Mouse (Mus musculus) kidney, embryonic 16.5 days (tissue): ENCODE results near the gene Odf3l2. TPM values are rescaled to one million over a fixed set of nuclear protein-coding genes. Genes with fewer than 3 reads are reported as not detected.

ENCODE experiments used
- ATAC-seq: fragments of 200-750 bp; cut with Nextera tagmentation; 2 replicates; pipeline ENCODE4 v1.8.0; 2017; ENCODE audit warnings: moderate TSS enrichment; ENCODE audit not compliant: low FRiP score, low TSS enrichment
- H3K27ac ChIP-seq: fragments of 300-500 bp; sonication (generic); 2 replicates; pipeline ENCODE4 v1.5.1; 2014; ENCODE audit warnings: low read length
- H3K27me3 ChIP-seq: fragments of 300-500 bp; sonication (generic); 2 replicates; pipeline ENCODE4 v1.6.1; 2014; ENCODE audit warnings: low read length, control low read depth, mixed read lengths; ENCODE audit not compliant: insufficient read depth
- H3K36me3 ChIP-seq: fragments of 300-500 bp; sonication (generic); 2 replicates; pipeline ENCODE4 v1.6.1; 2014; ENCODE audit warnings: low read length, control low read depth, mixed read lengths; ENCODE audit not compliant: insufficient read depth
- H3K4me1 ChIP-seq: fragments of 300-500 bp; sonication (generic); 2 replicates; pipeline ENCODE4 v1.6.1; 2014; ENCODE audit warnings: low read length, control low read depth, mixed read lengths; ENCODE audit not compliant: insufficient read depth
- H3K4me2 ChIP-seq: fragments of 300-500 bp; sonication (generic); replicated peaks from 2 replicates; pipeline ENCODE4 v1.6.1; 2014; ENCODE audit warnings: low read depth, low read length
- H3K4me3 ChIP-seq: fragments of 300-500 bp; sonication (generic); 2 replicates; pipeline ENCODE4 v1.5.1; 2014; ENCODE audit warnings: mild to moderate bottlenecking, low read length
- H3K9ac ChIP-seq: fragments of 300-500 bp; sonication (generic); replicated peaks from 2 replicates; pipeline ENCODE4 v1.6.1; 2014; ENCODE audit warnings: low read length
- H3K9me3 ChIP-seq: fragments of 300-500 bp; sonication (generic); 2 replicates; pipeline ENCODE4 v1.6.1; 2016; ENCODE audit warnings: low read length, control low read depth
- WGBS: fragments of 180-500 bp; shearing (Covaris S2); extraction: QIAGEN DNeasy Blood & Tissue Kit; methylation state at CpG from one replicate; pipeline ENCODE4 v1.1.7; 2014; 5-methylcytosine and 5-hydroxymethylcytosine counted together
- polyA plus RNA-seq: library from polyadenylated mRNA; unstranded; fragments of >200 nt; fragmentation: Nextera tagmentation; extraction: Ambion mirVana; gene quantifications from 2 replicates; pipeline ENCODE4 v1.2.1, GENCODE M21; 2015

The Odf3l2 gene
- polyA plus RNA-seq, result not detected in 2 replicates

DNA sequence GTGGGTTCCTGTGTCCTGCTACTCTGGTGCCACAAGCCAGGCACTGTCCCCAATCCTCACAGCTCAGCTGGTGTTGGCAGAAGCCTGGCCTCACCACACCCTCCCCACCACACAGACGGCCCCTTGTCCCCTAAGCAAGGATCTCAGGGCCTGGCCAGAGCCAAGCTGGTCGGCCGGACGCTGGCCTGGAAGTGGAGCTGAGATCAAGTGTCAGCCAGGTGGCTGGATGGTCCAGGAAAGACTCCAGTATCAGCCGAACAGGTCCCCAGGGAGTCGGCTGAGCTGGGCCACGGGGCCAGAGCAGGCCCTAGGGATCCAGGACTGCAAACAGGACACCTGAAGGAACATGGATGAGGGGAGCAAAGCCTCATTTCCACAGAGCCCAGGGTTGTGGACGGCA is at the start of gene Odf3l2:
TSS of gene Odf3l2 (minus strand) at position 28 of the 400 bp plus-strand sequence.
- H3K4me1 ChIP-seq, result no peaks in the 10 kb centered on the region
- no peaks in the 10 kb centered on the region for H3K9me3 ChIP-seq
- no peak within 1 kb of the TSS for H3K4me2 ChIP-seq
- no peak within 1 kb of the TSS for H3K4me3 ChIP-seq
- no peak for ATAC-seq
- H3K27ac ChIP-seq, result no peak within 1 kb of the TSS
- no peaks in the 10 kb centered on the region for H3K27me3 ChIP-seq
- no peaks in the 10 kb centered on the region for H3K36me3 ChIP-seq
- WGBS, result 55% methylated on average over 8 of the region's 8 CpGs
- H3K9ac ChIP-seq, result no peak within 1 kb of the TSS

DNA sequence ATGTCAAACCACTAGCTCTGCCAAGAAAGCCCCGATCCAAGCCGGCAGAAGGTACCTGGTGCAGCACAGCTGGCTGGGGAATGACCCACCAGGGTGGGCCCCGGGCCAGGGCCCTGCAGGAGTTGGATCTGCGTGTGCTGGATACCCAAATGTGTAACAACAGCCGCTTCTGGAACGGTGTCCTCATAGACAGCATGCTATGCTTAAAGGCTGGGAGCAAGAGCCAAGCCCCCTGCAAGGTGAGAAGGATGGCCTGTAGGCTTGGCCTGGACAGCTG is 48.8 kb upstream of the Odf3l2 start:
- Histone ChIP-seq H3K27me3 (no peaks in the 10 kb centered on the region), H3K27ac (no peak overlapping the region), H3K9ac (no peak overlapping the region), H3K4me2 (no peak overlapping the region), H3K4me3 (no peak overlapping the region), H3K9me3 (peaks cover 6% of the 10 kb centered on the region; the same call in 1 of the 2 replicates), H3K36me3 (peaks cover 1% of the 10 kb centered on the region), H3K4me1 (peaks cover 12% of the 10 kb centered on the region; the same call in 1 of the 2 replicates)
- WGBS, result 85% methylated on average over 6 of the region's 6 CpGs
- no peak for ATAC-seq

DNA sequence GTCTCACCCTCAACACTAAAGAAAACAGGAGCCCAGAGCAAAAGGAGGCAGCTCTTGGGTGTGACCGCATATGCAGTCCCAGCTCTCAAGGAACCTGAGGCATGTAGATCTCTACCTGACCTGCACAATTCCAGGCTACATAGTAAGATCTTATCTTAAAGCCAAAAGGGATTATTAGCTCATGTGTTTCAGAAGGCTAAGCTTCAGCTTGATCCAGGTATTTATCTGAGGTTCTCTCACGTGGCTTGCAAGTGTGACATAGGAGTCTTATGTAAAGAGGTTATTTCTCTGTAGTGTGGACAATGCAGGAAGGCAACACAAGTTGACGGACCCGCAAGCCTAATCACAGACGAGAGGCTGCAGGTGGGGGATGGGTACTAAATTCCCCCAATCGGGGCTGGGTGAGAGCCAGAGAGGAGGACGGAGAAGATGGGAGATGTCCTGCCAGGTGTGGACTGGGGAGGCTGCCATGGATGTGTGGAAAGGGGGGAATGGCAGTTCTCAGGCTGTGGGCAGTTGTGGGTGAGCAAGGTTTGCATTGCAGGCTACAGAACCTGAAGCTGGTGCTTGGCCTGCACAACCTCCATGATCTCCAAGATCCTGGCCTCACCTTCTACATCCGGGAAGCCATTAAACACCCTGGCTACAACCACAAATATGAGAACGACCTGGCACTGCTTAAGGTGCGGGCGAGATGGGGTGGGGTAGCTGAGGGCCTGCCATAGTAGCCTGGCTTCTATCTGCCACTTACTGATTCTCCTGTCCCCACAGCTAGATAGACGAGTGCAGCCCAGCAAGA is 48.2 kb upstream of the Odf3l2 start:
- no peak overlapping the region for H3K9ac ChIP-seq
- WGBS, result 73% methylated on average over 12 of the region's 12 CpGs
- no peak overlapping the region for H3K4me2 ChIP-seq
- no peak overlapping the region for H3K4me3 ChIP-seq
- peaks cover 6% of the 10 kb centered on the region; the same call in 1 of the 2 replicates for H3K9me3 ChIP-seq
- no peaks in the 10 kb centered on the region for H3K27me3 ChIP-seq
- peaks cover 7% of the 10 kb centered on the region for H3K36me3 ChIP-seq
- no peak for ATAC-seq
- H3K4me1 ChIP-seq, result peaks cover 12% of the 10 kb centered on the region; the same call in 1 of the 2 replicates
- H3K27ac ChIP-seq, result no peak overlapping the region

DNA sequence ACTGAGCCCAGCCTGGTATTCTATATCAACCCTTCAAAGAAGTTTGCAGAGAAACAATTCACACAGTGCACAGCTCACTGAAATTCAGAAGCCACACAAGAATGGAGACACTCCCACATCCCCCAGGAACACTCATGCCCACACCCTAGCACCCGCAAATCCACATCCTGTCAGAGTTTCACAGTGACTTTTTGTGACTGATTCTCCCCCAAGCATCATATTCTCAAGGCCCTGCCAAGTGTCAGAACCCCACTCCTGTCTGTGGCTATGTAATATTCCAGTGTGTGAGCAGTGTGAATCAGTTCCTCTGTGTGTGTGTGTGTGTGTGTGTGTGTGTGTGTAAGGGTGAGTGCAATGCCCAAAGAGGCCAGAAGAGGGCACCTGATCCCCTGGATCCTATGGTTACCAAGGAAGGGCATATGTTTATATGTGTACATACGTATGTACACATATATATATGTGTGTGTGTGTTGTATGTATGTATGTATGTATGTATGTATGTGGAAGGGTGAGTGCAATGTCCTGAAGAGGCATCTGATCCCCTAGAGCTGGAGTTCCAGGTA is 46.5 kb upstream of the Odf3l2 start:
- Histone ChIP-seq H3K9ac (no peak overlapping the region), H3K9me3 (peaks cover 6% of the 10 kb centered on the region; the same call in 1 of the 2 replicates), H3K4me3 (no peak overlapping the region), H3K4me1 (peaks cover 12% of the 10 kb centered on the region; the same call in 1 of the 2 replicates), H3K36me3 (peaks cover 23% of the 10 kb centered on the region), H3K4me2 (no peak overlapping the region), H3K27ac (no peak overlapping the region), H3K27me3 (no peaks in the 10 kb centered on the region)
- WGBS, result 95% methylated on average over 2 of the region's 2 CpGs
- ATAC-seq, result no peak

DNA sequence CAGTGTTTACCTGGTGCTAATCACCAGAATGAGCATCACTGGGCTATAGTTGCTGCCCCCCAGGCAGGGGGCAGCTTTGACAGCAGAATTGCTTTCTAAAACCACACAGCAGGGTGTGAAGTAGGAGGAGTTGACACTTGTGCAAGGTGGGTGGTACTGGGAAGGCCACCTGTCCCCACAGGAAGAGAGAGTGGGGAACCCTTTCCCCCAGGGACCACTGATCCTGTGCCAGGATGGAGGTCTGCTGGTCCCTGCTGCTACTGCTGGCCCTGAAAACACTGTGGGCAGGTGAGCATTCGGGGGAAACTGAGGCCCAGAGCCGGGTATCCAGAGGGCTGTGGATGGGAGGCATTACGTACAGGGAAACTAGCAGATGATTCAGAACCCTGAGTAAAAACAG is 43.6 kb upstream of the Odf3l2 start:
- ATAC-seq, result no peak
- H3K27ac ChIP-seq, result no peak overlapping the region
- H3K4me3 ChIP-seq, result no peak overlapping the region
- H3K27me3 ChIP-seq, result no peaks in the 10 kb centered on the region
- H3K4me2 ChIP-seq, result no peak overlapping the region
- peaks cover 2% of the 10 kb centered on the region for H3K4me1 ChIP-seq
- H3K9me3 ChIP-seq, result peaks cover 6% of the 10 kb centered on the region; the same call in 1 of the 2 replicates
- H3K36me3 ChIP-seq, result peaks cover 52% of the 10 kb centered on the region
- H3K9ac ChIP-seq, result no peak overlapping the region
- 88% methylated on average over 3 of the region's 3 CpGs for WGBS

DNA sequence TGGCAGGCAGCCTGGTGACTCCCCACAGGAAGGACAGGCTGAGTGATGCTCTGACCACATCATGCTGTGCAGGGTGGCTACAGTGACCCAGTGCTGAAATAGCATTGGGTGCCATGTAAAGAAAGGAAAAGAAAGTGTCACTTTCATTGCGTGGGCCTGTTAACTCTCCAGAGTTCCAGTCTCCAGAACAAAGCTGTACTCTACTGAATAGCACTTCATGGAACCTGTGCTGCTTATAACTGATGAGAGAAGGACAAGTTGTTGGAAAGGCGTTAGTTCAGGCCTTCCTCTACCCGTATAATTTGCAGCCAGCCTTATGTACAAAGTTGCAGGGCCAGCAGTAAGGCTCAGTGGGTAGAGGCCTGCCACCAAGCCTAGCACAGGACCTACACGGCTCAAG is 43.2 kb upstream of the Odf3l2 start, which contains the start of gene Gzmm:
TSS of gene Gzmm (plus strand) at position 301 of the 400 bp plus-strand sequence.
- WGBS, result 78% methylated on average over 4 of the region's 4 CpGs
- peaks cover 6% of the 10 kb centered on the region; the same call in 1 of the 2 replicates for H3K9me3 ChIP-seq
- no peak within 1 kb of the TSS for H3K9ac ChIP-seq
- H3K36me3 ChIP-seq, result peaks cover 53% of the 10 kb centered on the region
- H3K27ac ChIP-seq, result no peak within 1 kb of the TSS
- no peak for ATAC-seq
- H3K27me3 ChIP-seq, result no peaks in the 10 kb centered on the region
- no peak within 1 kb of the TSS for H3K4me3 ChIP-seq
- H3K4me2 ChIP-seq, result no peak within 1 kb of the TSS
- H3K4me1 ChIP-seq, result peaks cover 6% of the 10 kb centered on the region

DNA sequence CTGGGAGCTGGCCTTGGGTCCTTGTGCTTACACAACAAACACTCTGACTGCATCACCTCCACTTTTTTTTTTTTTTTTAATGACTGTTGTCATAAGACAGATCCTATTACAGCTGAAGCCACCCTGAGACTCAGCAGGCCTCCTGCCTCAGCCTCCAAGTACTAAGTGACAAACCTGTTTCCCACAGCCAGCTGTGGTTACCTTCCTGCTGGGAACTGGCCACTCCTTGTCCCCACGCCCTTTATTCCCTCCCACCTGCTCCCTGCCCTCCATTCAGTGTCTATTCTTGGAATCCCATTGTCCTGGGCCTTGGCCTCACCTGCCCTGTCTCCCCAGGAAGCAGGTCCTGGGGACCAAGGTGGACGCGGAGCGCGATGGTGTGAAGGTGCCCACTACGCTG is 42.0 kb upstream of the Odf3l2 start:
- H3K4me1 ChIP-seq, result peaks cover 16% of the 10 kb centered on the region
- peaks cover 53% of the 10 kb centered on the region for H3K36me3 ChIP-seq
- 97% methylated on average over 6 of the region's 6 CpGs for WGBS
- no peaks in the 10 kb centered on the region for H3K27me3 ChIP-seq
- H3K9ac ChIP-seq, result no peak overlapping the region
- H3K27ac ChIP-seq, result no peak overlapping the region
- H3K9me3 ChIP-seq, result peaks cover 6% of the 10 kb centered on the region; the same call in 1 of the 2 replicates
- no peak overlapping the region for H3K4me2 ChIP-seq
- no peak overlapping the region for H3K4me3 ChIP-seq
- no peak for ATAC-seq

DNA sequence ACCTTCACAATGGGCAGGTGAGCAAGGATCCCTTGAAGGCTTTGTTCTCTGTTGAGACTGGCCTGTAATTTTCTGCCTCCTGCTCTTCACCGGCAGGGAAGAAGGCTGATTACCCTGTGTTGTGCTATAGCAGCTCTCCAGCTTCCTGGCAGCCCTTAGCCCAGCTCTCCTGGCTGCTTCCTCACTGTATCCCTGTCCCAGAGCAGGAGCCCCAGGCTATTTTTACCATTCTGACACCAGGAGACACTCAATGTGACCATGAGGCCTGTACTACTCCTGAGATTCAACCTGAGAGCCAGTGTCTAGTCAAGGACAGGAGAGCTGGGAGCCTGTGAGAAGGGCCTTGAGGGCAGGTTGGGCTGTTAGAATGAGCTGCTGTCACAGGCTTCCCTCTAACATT is 41.2 kb upstream of the Odf3l2 start:
- ATAC-seq, result no peak
- H3K9ac ChIP-seq, result no peak overlapping the region

DNA sequence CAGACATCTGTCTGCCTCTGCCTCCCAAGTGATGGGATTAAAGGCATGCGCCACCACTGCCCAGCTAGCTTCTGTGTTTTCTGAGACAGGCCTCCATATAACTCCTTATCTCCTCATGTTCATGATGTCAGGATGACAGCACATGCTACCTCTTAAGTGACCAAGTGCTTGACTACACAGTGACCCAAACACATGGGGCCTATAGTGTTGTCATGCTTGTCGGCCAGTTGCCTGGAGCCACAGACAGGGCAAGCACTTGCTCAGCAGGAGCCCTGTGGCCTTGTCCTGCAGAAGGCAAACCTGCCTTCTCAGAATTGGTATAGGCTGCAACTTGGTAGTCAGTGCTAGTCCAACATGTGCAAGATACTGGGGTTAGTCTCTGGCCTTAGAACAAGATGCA is 40.7 kb upstream of the Odf3l2 start:
- Histone ChIP-seq H3K27me3 (no peaks in the 10 kb centered on the region), H3K36me3 (peaks cover 53% of the 10 kb centered on the region), H3K4me3 (no peak overlapping the region), H3K4me2 (no peak overlapping the region), H3K9me3 (no peaks in the 10 kb centered on the region), H3K9ac (no peak overlapping the region), H3K4me1 (peaks cover 18% of the 10 kb centered on the region), H3K27ac (no peak overlapping the region)
- no peak for ATAC-seq
- WGBS, result 92% methylated on average over 2 of the region's 2 CpGs

More for the DNA sequence above, 41.2 kb upstream of the Odf3l2 start:
- Histone ChIP-seq H3K36me3 (peaks cover 53% of the 10 kb centered on the region), H3K4me3 (no peak overlapping the region), H3K27ac (no peak overlapping the region), H3K9me3 (0 out of 2 replicates have a peak, but pooled peaks cover under 1% of the 10 kb centered on the region), H3K4me1 (peaks cover 16% of the 10 kb centered on the region), H3K4me2 (no peak overlapping the region), H3K27me3 (no peaks in the 10 kb centered on the region)
- whole genome bisulfite sequencing, result 91% methylated on average over 1 of the region's 1 CpGs
